Mouse (Mus musculus): ENCODE results near the gene Gm4924. TPM values are rescaled to one million over a fixed set of nuclear protein-coding genes. Genes with fewer than 3 reads are reported as not detected.

The Gm4924 gene
- total RNA-seq (2021) = 1 to 10 TPM; 3.5 to 6.9 TPM
- long read RNA-seq, experiment 1, partial matches to known transcripts = 0 of 5 reads
- long read RNA-seq, experiment 1, other reads (novel, unspliced or antisense) = 3 of 5 reads
- long read RNA-seq, experiment 2, partial matches to known transcripts = 0 of 4 reads
- long read RNA-seq, experiment 2, other reads (novel, unspliced or antisense) = 1 of 4 reads

DNA sequence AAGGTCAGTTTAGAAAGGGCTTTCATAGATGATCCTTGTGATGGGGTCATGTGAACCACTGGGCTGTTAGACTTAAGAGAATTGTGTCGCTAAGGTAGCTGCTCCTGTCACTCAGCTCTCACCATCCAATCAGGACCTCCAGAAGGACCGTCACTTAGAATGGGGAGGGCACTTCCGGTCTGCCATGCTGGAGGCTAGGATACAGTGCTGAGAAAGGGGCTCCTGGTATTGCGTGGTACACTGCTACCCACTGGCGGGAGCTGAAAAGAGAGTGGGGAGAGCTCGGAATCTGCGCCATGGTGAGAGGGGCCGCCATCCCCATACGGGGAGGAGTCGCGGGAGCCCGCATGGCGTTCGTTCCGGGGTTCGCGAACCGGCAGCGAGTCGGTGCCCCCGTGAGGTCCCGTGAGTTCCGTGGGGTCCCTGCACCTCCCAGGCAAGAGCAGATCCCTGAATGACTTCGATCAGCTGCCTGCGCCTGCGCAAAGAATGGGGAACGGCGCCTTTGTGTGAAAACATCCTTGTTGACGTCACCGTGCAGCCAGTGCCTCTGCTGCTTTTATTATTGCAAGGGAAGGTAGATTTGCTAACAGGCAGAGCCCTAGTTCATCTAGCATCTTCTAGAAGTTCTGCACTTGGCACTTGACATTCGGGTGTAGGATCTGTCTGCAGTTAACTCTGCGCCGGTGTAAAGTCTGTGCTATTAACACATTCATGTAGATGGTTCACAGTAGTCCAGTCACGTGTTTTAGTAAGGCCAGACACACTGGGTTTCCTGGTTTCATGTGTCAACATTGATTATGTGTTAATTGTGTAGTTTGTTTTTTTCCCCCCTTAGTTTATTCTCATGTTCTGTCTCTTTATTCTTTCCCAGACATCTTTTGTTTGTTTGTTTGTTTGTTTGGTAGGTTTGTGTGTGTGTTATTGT is at the start of gene Gm4924:
Gene Gm4924 (plus strand): TSS at position 173 of the 928 bp plus-strand sequence.
- DNase-seq = peak; percentile 83

DNA sequence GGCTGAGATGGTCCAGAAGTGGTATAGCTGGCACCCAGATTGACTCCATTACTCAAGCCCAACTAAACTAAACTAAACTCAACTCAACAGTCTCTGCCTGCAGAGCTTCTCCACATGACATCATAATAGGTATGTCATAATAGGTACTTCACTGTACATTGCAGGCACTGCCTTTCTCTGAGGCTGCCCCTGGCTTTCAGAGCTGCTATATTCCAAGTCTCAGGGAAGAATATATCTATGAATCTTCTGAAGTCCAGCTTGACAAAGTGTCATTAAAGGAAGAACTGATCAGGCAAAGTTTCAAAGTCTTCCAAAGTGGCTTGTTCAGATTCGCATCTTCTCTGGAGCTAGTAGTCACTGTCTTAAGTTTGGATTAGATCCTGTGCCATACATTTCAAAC is 37.6 kb upstream of the Gm4924 start, which contains the start of gene 4932415D10Rik:
Gene 4932415D10Rik (minus strand): TSS at position 101 of the 400 bp plus-strand sequence.
- no peak for DNase-seq

DNA sequence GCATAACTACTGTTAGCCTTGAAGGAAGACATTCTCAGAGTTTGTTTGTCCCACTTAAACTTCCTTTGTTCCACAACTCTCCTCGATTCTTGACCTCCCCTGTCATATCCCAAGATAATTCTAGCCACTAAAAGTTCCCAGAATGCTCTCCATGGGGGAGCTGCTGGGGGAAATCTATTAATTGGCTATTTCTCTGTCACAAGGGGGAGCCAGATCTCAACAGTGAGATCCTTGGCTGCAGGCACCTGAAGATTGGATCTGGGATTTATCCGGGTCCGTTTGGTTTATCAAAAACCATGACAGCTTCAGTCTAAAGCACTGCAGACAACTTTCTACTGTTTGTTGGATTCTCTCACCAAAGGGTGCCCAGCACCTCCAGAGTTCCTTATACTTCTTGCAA is 33.9 kb upstream of the Gm4924 start:
- no peak for DNase-seq

DNA sequence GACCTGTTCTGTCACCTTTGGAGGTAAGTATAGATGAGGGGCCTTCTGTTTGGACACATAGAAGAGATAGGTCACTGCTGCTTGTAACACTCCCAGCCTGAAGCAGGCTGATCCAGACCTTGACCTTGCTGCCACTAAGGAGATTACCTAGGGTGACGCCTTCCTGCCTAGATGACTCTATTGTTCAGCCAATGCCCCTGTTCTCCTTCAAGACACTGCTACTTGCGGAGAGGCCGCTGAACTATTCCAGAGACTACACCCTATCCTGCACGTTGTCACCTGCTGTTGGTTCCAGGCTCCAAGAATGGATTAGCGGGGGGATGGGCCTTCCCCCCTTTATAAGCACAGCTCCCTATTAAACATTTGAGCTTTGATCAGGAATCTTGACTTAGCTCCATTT is 24.2 kb upstream of the Gm4924 start:
- DNase-seq = no peak

DNA sequence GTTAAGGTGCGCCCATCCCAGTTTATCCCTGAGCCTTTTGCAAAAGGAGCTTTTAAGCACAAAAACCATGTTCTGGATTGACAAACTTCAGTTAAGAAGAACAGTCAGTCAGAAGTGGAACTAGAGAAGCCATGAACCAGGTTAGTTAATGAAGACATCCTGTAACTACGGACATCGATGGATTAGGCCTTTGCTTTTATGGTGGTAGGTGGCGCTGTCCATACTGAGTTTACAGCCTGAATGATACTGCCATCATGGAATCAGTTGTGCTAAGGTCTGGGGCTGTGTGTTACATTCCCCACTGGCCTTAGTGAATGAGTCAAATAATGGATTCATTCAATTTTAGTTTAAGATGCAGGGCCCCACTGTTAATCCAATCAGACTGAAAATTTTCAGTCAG is 1.3 kb downstream of the Gm4924 start:
- no peak for DNase-seq

GRCm38 (mm10) chr10:82361911-82362310 is 7.9 kb downstream of the Gm4924 start:
- no peak for DNase-seq

GRCm38 (mm10) chr10:82382992-82383391 is 28.9 kb downstream of the Gm4924 start:
- no peak for DNase-seq

DNA sequence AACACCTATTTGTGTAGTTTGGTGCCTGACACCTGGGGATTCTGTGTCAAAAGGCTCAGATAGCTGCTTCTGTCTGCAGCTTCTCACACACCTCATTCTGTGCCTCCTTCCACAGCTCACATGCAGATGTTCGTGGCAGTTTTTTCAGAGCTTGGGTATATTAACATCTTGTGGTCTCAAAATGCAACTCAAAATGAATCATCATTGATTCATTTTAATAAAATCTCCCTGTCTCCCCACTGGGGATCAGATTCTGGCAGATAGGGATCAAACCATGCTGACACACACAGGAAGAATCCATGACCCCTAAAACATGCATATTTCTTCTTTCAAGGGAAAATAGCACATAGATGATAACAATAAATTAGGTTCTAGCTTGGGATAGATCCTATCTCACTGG is 55.5 kb downstream of the Gm4924 start:
- DNase-seq = no peak

- no peak for DNase-seq
Measured at GRCm38 (mm10) chr10:82423631-82424030, 69.6 kb downstream of the Gm4924 start.

Other genes starting within 250 kb of the Gm4924 start
- 1 to 10 TPM; 3.2 to 5.2 TPM for gene AU041133, start 226.2 kb upstream of the Gm4924 start, total RNA-seq (2021)
- gene Zfp938, start 113.0 kb upstream of the Gm4924 start, total RNA-seq (2021) = 1 to 10 TPM; 6.4 to 7.7 TPM
- gene 4932415D10Rik, start 37.7 kb upstream of the Gm4924 start, total RNA-seq (2021) = not detected
- not detected for gene Gm1553, start 138.4 kb downstream of the Gm4924 start, total RNA-seq (2021)

All from adrenal gland, postnatal 10 days (tissue).